ENCODE assay signal across 8 mouse cellular contexts in the genomic region with DNA sequence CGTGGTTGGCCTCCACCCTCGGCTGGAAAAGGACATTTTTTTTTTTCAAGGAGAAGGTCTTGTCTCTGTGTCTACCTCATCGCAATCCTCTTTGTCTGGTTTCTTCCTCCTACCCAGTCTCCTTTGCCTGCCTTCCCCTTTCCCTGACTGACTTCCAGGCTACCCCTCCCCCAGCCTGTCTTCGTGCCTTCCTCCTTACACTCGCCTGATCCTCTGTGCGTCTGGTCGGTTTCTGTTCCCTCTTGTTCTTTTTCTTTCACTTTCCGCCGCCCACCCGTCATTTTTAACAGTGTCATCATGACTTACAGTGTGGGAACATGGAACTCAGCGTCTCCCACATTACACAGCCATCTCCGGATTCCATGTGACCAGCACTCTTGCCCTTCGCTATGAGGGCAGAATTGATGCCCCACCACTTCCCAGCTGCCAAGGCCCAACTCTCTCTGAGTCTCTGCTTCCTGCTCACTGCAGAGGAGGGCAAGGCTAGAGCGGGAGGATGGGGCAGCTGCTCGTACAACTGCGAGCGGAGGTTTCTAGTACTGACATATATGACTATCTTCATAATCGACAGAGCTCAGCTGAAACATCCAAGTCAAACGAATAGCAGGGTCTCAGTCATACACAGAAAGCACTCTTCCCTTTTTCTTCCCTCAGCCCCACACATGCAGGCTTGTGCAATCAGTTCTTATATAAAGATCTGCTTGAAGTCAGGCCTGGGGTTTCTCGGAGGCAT.
A peak's percentile ranks its signal among the peaks of the same experiment; 100 is the strongest.
DNase-seq lines count a peak whose midpoint lies in the region; ATAC-seq and TF ChIP-seq lines count a peak whose summit lies in the region.

No protein-coding gene starts in this region.

- H3K9ac ChIP-seq in neural tube, embryonic 13.5 days = no peak overlapping the region
- no peak overlapping the region for H3K9ac ChIP-seq in kidney, embryonic 14.5 days (ENCODE audit: low read depth, low read length)
- H3K9ac ChIP-seq in midbrain, postnatal 0 days (replicated peaks; ENCODE audit: low read length, poor library complexity, severe bottlenecking) = 0 out of 2 replicates have a peak overlapping the region, but pooled peaks have one; percentile 4

- 52% methylated on average over 20 of the region's 20 CpGs for WGBS in neural tube, embryonic 13.5 days
- WGBS in heart, embryonic 10.5 days = 45% methylated on average over 20 of the region's 20 CpGs
- 49% methylated on average over 20 of the region's 20 CpGs for WGBS in kidney, embryonic 14.5 days
- WGBS in midbrain, postnatal 0 days = 55% methylated on average over 20 of the region's 20 CpGs

- ATAC-seq in neural tube, embryonic 13.5 days (ENCODE audit: low read depth) = peak; percentile 25
- ATAC-seq in kidney, embryonic 14.5 days (ENCODE audit: low FRiP score, low TSS enrichment) = peak; percentile 41; the same call in 1 of the 2 replicates
- ATAC-seq in midbrain, postnatal 0 days (ENCODE audit: low FRiP score) = no peak

- peaks cover 18% of the 10 kb centered on the region for H3K4me1 ChIP-seq in neural tube, embryonic 13.5 days (replicated peaks)
- peaks cover 19% of the 10 kb centered on the region for H3K4me1 ChIP-seq in heart, embryonic 10.5 days
- H3K4me1 ChIP-seq in kidney, embryonic 14.5 days (ENCODE audit: control insufficient read depth, insufficient read depth, low read length) = no peaks in the 10 kb centered on the region
- H3K4me1 ChIP-seq in midbrain, postnatal 0 days (ENCODE audit: insufficient read depth, low read length) = no peaks in the 10 kb centered on the region

- no peak overlapping the region for H3K4me3 ChIP-seq in neural tube, embryonic 13.5 days
- H3K4me3 ChIP-seq in heart, embryonic 10.5 days = no peak overlapping the region
- no peak overlapping the region for H3K4me3 ChIP-seq in kidney, embryonic 14.5 days (ENCODE audit: low read length)
- no peak overlapping the region for H3K4me3 ChIP-seq in midbrain, postnatal 0 days (ENCODE audit: low read depth, low read length)

- H3K9me3 ChIP-seq in neural tube, embryonic 13.5 days = no peaks in the 10 kb centered on the region
- no peaks in the 10 kb centered on the region for H3K9me3 ChIP-seq in heart, embryonic 10.5 days
- H3K9me3 ChIP-seq in kidney, embryonic 14.5 days (ENCODE audit: control insufficient read depth, low read length) = no peaks in the 10 kb centered on the region
- no peaks in the 10 kb centered on the region for H3K9me3 ChIP-seq in midbrain, postnatal 0 days (ENCODE audit: low read length)

- TF ChIP-seq CTCF in midbrain, postnatal 0 days (IDR thresholded peaks at IDR 0.05) = no peak

- no peak for DNase-seq in neural tube, embryonic 10.5 days (ENCODE audit: extremely low spot score, low spot score)
- peak; percentile 41 for DNase-seq in embryo, embryonic 10.5 days (ENCODE audit: low spot score)
- no peak for DNase-seq in heart, embryonic 10.5 days (ENCODE audit: low spot score)
- DNase-seq in liver = peak; percentile 49
- no peak for DNase-seq in midbrain, postnatal 0 days (ENCODE audit: low spot score)
- peak; percentile 67 for DNase-seq in thymus, postnatal 0 days (ENCODE audit: low spot score)

- H3K4me2 ChIP-seq in neural tube, embryonic 13.5 days = no peak overlapping the region
- H3K4me2 ChIP-seq in kidney, embryonic 14.5 days (replicated peaks; ENCODE audit: low read depth, low read length) = 0 out of 2 replicates have a peak overlapping the region, but pooled peaks have one; percentile 9
- no peak overlapping the region for H3K4me2 ChIP-seq in midbrain, postnatal 0 days (ENCODE audit: low read depth, low read length, poor library complexity, severe bottlenecking)

- H3K36me3 ChIP-seq in neural tube, embryonic 13.5 days = no peaks in the 10 kb centered on the region
- no peaks in the 10 kb centered on the region for H3K36me3 ChIP-seq in heart, embryonic 10.5 days
- H3K36me3 ChIP-seq in kidney, embryonic 14.5 days (ENCODE audit: control insufficient read depth, insufficient read depth, low read length) = no peaks in the 10 kb centered on the region
- H3K36me3 ChIP-seq in midbrain, postnatal 0 days (ENCODE audit: insufficient read depth, low read length) = no peaks in the 10 kb centered on the region

- 0 out of 2 replicates have a peak overlapping the region, but pooled peaks have one; percentile 23 for H3K27ac ChIP-seq in neural tube, embryonic 13.5 days (replicated peaks)
- peak overlapping the region; percentile 70; the same call in 1 of the 2 replicates for H3K27ac ChIP-seq in heart, embryonic 10.5 days
- no peak overlapping the region for H3K27ac ChIP-seq in kidney, embryonic 14.5 days (ENCODE audit: low read depth, low read length)
- H3K27ac ChIP-seq in midbrain, postnatal 0 days (ENCODE audit: low read depth, low read length) = no peak overlapping the region

- H3K27me3 ChIP-seq in neural tube, embryonic 13.5 days = no peaks in the 10 kb centered on the region
- 0 out of 2 replicates have a peak, but pooled peaks cover 8% of the 10 kb centered on the region for H3K27me3 ChIP-seq in heart, embryonic 10.5 days (ENCODE audit: insufficient read depth, poor library complexity, severe bottlenecking)
- H3K27me3 ChIP-seq in kidney, embryonic 14.5 days (ENCODE audit: control insufficient read depth, insufficient read depth, low read length) = no peaks in the 10 kb centered on the region
- no peaks in the 10 kb centered on the region for H3K27me3 ChIP-seq in midbrain, postnatal 0 days (ENCODE audit: insufficient read depth, low read length)

Comparison
In these comparisons a context has a peak if more than half of its experiments do, and no peak if none do; other contexts are left out.
1. H3K27ac ChIP-seq: peak in neural tube, embryonic 13.5 days (single experiment) and heart, embryonic 10.5 days (single experiment); none in kidney, embryonic 14.5 days (single experiment) and midbrain, postnatal 0 days (single experiment).
2. DNase-seq: peak in embryo, embryonic 10.5 days (single experiment), liver (single experiment) and thymus, postnatal 0 days (single experiment); none in neural tube, embryonic 10.5 days (single experiment), heart, embryonic 10.5 days (single experiment) and midbrain, postnatal 0 days (single experiment).